Mouse (Mus musculus) forebrain, embryonic 15.5 days (tissue): Measurements from ENCODE around the gene Slirp. TPM values are rescaled to one million over a fixed set of nuclear protein-coding genes. Genes with fewer than 3 reads are reported as not detected.

Experiments
- ATAC-seq: fragments of 200-750 bp; cut with Nextera tagmentation; replicated peaks from 2 replicates; pipeline ENCODE4 v1.8.0; 2017; ENCODE audit warnings: mild to moderate bottlenecking, moderate TSS enrichment, moderate library complexity
- H3K27ac ChIP-seq: fragments of 300-500 bp; sonication (generic); replicated peaks from 2 replicates; pipeline ENCODE4 v1.5.1; 2015; ENCODE audit warnings: mild to moderate bottlenecking, inconsistent platforms
- H3K27me3 ChIP-seq: fragments of 300-500 bp; sonication (generic); 2 replicates; pipeline ENCODE4 v1.6.1; 2015; ENCODE audit warnings: inconsistent platforms
- H3K36me3 ChIP-seq: fragments of 300-500 bp; sonication (generic); 2 replicates; pipeline ENCODE4 v1.6.1; 2015; ENCODE audit warnings: mild to moderate bottlenecking, inconsistent platforms
- H3K4me1 ChIP-seq: fragments of 300-500 bp; sonication (generic); 2 replicates; pipeline ENCODE4 v1.6.1; 2015; ENCODE audit warnings: inconsistent platforms
- H3K4me2 ChIP-seq: fragments of 300-500 bp; sonication (generic); replicated peaks from 2 replicates; pipeline ENCODE4 v1.6.1; 2015; ENCODE audit warnings: mild to moderate bottlenecking, inconsistent platforms
- H3K4me3 ChIP-seq: fragments of 300-500 bp; sonication (generic); 2 replicates; pipeline ENCODE4 v1.5.1; 2015; ENCODE audit warnings: mild to moderate bottlenecking, inconsistent platforms
- H3K9ac ChIP-seq: fragments of 300-500 bp; sonication (generic); replicated peaks from 2 replicates; pipeline ENCODE4 v1.6.1; 2015; ENCODE audit warnings: mild to moderate bottlenecking, inconsistent platforms
- H3K9me3 ChIP-seq: fragments of 300-500 bp; sonication (generic); 2 replicates; pipeline ENCODE4 v1.6.1; 2016; ENCODE audit warnings: inconsistent platforms
- WGBS: fragments of 180-500 bp; shearing (Covaris S2); methylation state at CpG from one replicate; pipeline ENCODE4 v1.1.7; 2015; ENCODE audit warnings: mixed read lengths; 5-methylcytosine and 5-hydroxymethylcytosine counted together
- polyA plus RNA-seq: library from polyadenylated mRNA; unstranded; fragments of >200 nt; fragmentation: Nextera tagmentation; extraction: Ambion mirVana; gene quantifications from 2 replicates; pipeline ENCODE4 v1.2.1, GENCODE M21; 2015

Gene Slirp
- polyA plus RNA-seq, 1 experiment from 2014 or later = 249 TPM

- no peaks in the 10 kb centered on the region for H3K36me3 ChIP-seq
Measured at GRCm38 (mm10) chr12:87415358-87415757, 28.3 kb upstream of the Slirp start.

GRCm38 (mm10) chr12:87416690-87417089 is 27.0 kb upstream of the Slirp start:
- no peak overlapping the region for H3K9ac ChIP-seq
- H3K4me2 ChIP-seq = no peak overlapping the region
- H3K36me3 ChIP-seq = no peaks in the 10 kb centered on the region
- H3K4me3 ChIP-seq = no peak overlapping the region
- no peak for ATAC-seq
- no peaks in the 10 kb centered on the region for H3K9me3 ChIP-seq
- H3K27me3 ChIP-seq = no peaks in the 10 kb centered on the region
- no peak overlapping the region for H3K27ac ChIP-seq
- peaks cover 8% of the 10 kb centered on the region for H3K4me1 ChIP-seq
- 37% methylated on average over 7 of the region's 7 CpGs for WGBS

More at GRCm38 (mm10) chr12:87415358-87415757, 28.3 kb upstream of the Slirp start:
- 78% methylated on average over 4 of the region's 4 CpGs for WGBS
- Histone ChIP-seq H3K27ac (no peak overlapping the region), H3K9ac (no peak overlapping the region), H3K4me1 (peaks cover 8% of the 10 kb centered on the region), H3K9me3 (no peaks in the 10 kb centered on the region), H3K4me3 (no peak overlapping the region), H3K4me2 (no peak overlapping the region), H3K27me3 (no peaks in the 10 kb centered on the region)
- no peak for ATAC-seq

- 31% methylated on average over 5 of the region's 5 CpGs for WGBS
- no peaks in the 10 kb centered on the region for H3K9me3 ChIP-seq
- H3K4me1 ChIP-seq = peaks cover 8% of the 10 kb centered on the region
- no peaks in the 10 kb centered on the region for H3K27me3 ChIP-seq
- no peak overlapping the region for H3K4me2 ChIP-seq
- H3K36me3 ChIP-seq = peaks cover 9% of the 10 kb centered on the region
- H3K27ac ChIP-seq = peak overlapping the region; percentile 65
- no peak overlapping the region for H3K4me3 ChIP-seq
- ATAC-seq = peak; percentile 83
- no peak overlapping the region for H3K9ac ChIP-seq
Measured at GRCm38 (mm10) chr12:87418921-87419320, 24.8 kb upstream of the Slirp start.

GRCm38 (mm10) chr12:87419974-87420485 is 23.7 kb upstream of the Slirp start:
- WGBS = 78% methylated on average over 12 of the region's 12 CpGs
- no peak overlapping the region for H3K27ac ChIP-seq
- H3K4me2 ChIP-seq = no peak overlapping the region

GRCm38 (mm10) chr12:87421708-87422507 is 21.8 kb upstream of the Slirp start:
- no peaks in the 10 kb centered on the region for H3K9me3 ChIP-seq
- H3K4me1 ChIP-seq = peaks cover 8% of the 10 kb centered on the region
- H3K4me3 ChIP-seq = no peak overlapping the region
- no peak overlapping the region for H3K9ac ChIP-seq
- WGBS = 60% methylated on average over 5 of the region's 5 CpGs
- no peak for ATAC-seq
- no peaks in the 10 kb centered on the region for H3K27me3 ChIP-seq
- H3K4me2 ChIP-seq = no peak overlapping the region
- peaks cover 18% of the 10 kb centered on the region for H3K36me3 ChIP-seq
- H3K27ac ChIP-seq = no peak overlapping the region

More at GRCm38 (mm10) chr12:87419974-87420485, 23.7 kb upstream of the Slirp start:
- Histone ChIP-seq H3K27me3 (no peaks in the 10 kb centered on the region), H3K4me3 (no peak overlapping the region), H3K9ac (no peak overlapping the region), H3K4me1 (peaks cover 8% of the 10 kb centered on the region), H3K36me3 (peaks cover 11% of the 10 kb centered on the region), H3K9me3 (no peaks in the 10 kb centered on the region)
- no peak for ATAC-seq

GRCm38 (mm10) chr12:87423700-87424099 is 20.0 kb upstream of the Slirp start:
- no peak overlapping the region for H3K9ac ChIP-seq
- peaks cover 7% of the 10 kb centered on the region for H3K4me1 ChIP-seq
- no peaks in the 10 kb centered on the region for H3K9me3 ChIP-seq
- H3K27me3 ChIP-seq = no peaks in the 10 kb centered on the region
- no peak for ATAC-seq
- no peak overlapping the region for H3K4me3 ChIP-seq
- no peak overlapping the region for H3K27ac ChIP-seq
- 25% methylated on average over 1 of the region's 1 CpGs for WGBS
- no peak overlapping the region for H3K4me2 ChIP-seq
- H3K36me3 ChIP-seq = peaks cover 35% of the 10 kb centered on the region

GRCm38 (mm10) chr12:87424516-87424915 is 19.2 kb upstream of the Slirp start:
- ATAC-seq = no peak
- H3K4me3 ChIP-seq = no peak overlapping the region
- H3K4me2 ChIP-seq = no peak overlapping the region
- no peak overlapping the region for H3K9ac ChIP-seq
- H3K36me3 ChIP-seq = peaks cover 43% of the 10 kb centered on the region
- H3K27me3 ChIP-seq = no peaks in the 10 kb centered on the region
- 34% methylated on average over 3 of the region's 3 CpGs for WGBS
- no peaks in the 10 kb centered on the region for H3K4me1 ChIP-seq
- no peak overlapping the region for H3K27ac ChIP-seq
- H3K9me3 ChIP-seq = no peaks in the 10 kb centered on the region

- Histone ChIP-seq H3K36me3 (peaks cover 61% of the 10 kb centered on the region), H3K9ac (no peak overlapping the region)
- WGBS = 92% methylated on average over 5 of the region's 5 CpGs
Measured at GRCm38 (mm10) chr12:87426354-87427031, 17.2 kb upstream of the Slirp start.

GRCm38 (mm10) chr12:87428295-87428694 is 15.4 kb upstream of the Slirp start:
- peaks cover 72% of the 10 kb centered on the region for H3K36me3 ChIP-seq

More at GRCm38 (mm10) chr12:87426354-87427031, 17.2 kb upstream of the Slirp start:
- no peaks in the 10 kb centered on the region for H3K27me3 ChIP-seq
- no peak overlapping the region for H3K4me3 ChIP-seq
- no peak overlapping the region for H3K27ac ChIP-seq
- no peaks in the 10 kb centered on the region for H3K9me3 ChIP-seq
- H3K4me2 ChIP-seq = no peak overlapping the region
- no peaks in the 10 kb centered on the region for H3K4me1 ChIP-seq
- ATAC-seq = no peak

GRCm38 (mm10) chr12:87428885-87429284 is 14.8 kb upstream of the Slirp start:
- Histone ChIP-seq H3K4me1 (no peaks in the 10 kb centered on the region), H3K9ac (no peak overlapping the region), H3K4me3 (no peak overlapping the region), H3K27me3 (no peaks in the 10 kb centered on the region), H3K36me3 (peaks cover 75% of the 10 kb centered on the region), H3K9me3 (no peaks in the 10 kb centered on the region), H3K4me2 (no peak overlapping the region), H3K27ac (no peak overlapping the region)
- ATAC-seq = no peak
- 82% methylated on average over 8 of the region's 8 CpGs for WGBS

More at GRCm38 (mm10) chr12:87428295-87428694, 15.4 kb upstream of the Slirp start:
- ATAC-seq = no peak
- Histone ChIP-seq H3K9me3 (no peaks in the 10 kb centered on the region), H3K4me3 (no peak overlapping the region), H3K4me1 (no peaks in the 10 kb centered on the region), H3K27me3 (no peaks in the 10 kb centered on the region), H3K27ac (no peak overlapping the region), H3K9ac (no peak overlapping the region), H3K4me2 (no peak overlapping the region)
- 84% methylated on average over 2 of the region's 2 CpGs for WGBS

GRCm38 (mm10) chr12:87442177-87443114 is 1.2 kb upstream of the Slirp start:
- Histone ChIP-seq H3K27ac (peak overlapping the region; percentile 86; the same call in 1 of the 2 replicates), H3K4me3 (peak overlapping the region; percentile 98), H3K4me2 (peak overlapping the region; percentile 87), H3K9me3 (no peaks in the 10 kb centered on the region), H3K36me3 (peaks cover 52% of the 10 kb centered on the region), H3K9ac (peak overlapping the region; percentile 88), H3K4me1 (peaks cover 32% of the 10 kb centered on the region), H3K27me3 (no peaks in the 10 kb centered on the region)
- 29% methylated on average over 12 of the region's 12 CpGs for WGBS
- ATAC-seq = no peak
